Mouse (Mus musculus) layer of hippocampus, adult 8-10 months (tissue): ENCODE measurements at regions not wholly inside any gene's neighbourhood (a gene's known extent, or its start where the extent isn't known, plus 50 kb on each side); places are given as distances from the start of the nearest gene placed in this dataset.
A peak's percentile ranks its signal among the peaks of the same experiment; 100 is the strongest.
"Not testable (repeated sequence)": the region's sequence is repeated elsewhere in the genome, so short reads cannot be mapped to it uniquely, and the experiment has no call there.

ENCODE experiments used
- DNase-seq, 2 experiments: peaks; one replicate each; pipeline ENCODE4 v3.0.0; 2022; ENCODE audit warnings: low spot score in 2 of 2

GRCm38 (mm10) chr2:114723971-114724666, 69.4 kb upstream of the Dph6 start:
- DNase-seq, result no peak

- no peak for DNase-seq
Observed at GRCm38 (mm10) chr2:114727197-114727596, 72.4 kb upstream of the Dph6 start.

GRCm38 (mm10) chr2:114734861-114735569, 80.3 kb upstream of the Dph6 start:
- no peak for DNase-seq

GRCm38 (mm10) chr2:114739421-114740212, 84.9 kb upstream of the Dph6 start:
- DNase-seq, result no peak

- no peak for DNase-seq
Observed at GRCm38 (mm10) chr2:114763276-114763675, 108.5 kb upstream of the Dph6 start.

GRCm38 (mm10) chr2:114773723-114774122, 119.0 kb upstream of the Dph6 start:
- not testable (repeated sequence) for DNase-seq

- no peak for DNase-seq
Observed at GRCm38 (mm10) chr2:114774278-114774677, 119.5 kb upstream of the Dph6 start.

- no peak for DNase-seq
Observed at GRCm38 (mm10) chr2:114775532-114775931, 120.8 kb upstream of the Dph6 start.

- no peak for DNase-seq
Observed at GRCm38 (mm10) chr2:114776176-114776575, 121.4 kb upstream of the Dph6 start.

- DNase-seq, result no peak
Observed at GRCm38 (mm10) chr2:114782450-114782849, 127.7 kb upstream of the Dph6 start.

GRCm38 (mm10) chr2:114784191-114784590, 129.4 kb upstream of the Dph6 start:
- no peak for DNase-seq

- no peak for DNase-seq
Observed at GRCm38 (mm10) chr2:114788251-114788650, 133.5 kb upstream of the Dph6 start.

- no peak for DNase-seq
Observed at GRCm38 (mm10) chr2:114796630-114797290, 142.0 kb upstream of the Dph6 start.

- peak; percentile 34 to 39 for DNase-seq
Observed at GRCm38 (mm10) chr2:114797291-114797650, 142.5 kb upstream of the Dph6 start.

GRCm38 (mm10) chr2:114803241-114803640, 148.5 kb upstream of the Dph6 start:
- DNase-seq, result no peak

- no peak for DNase-seq
Observed at GRCm38 (mm10) chr2:114803928-114804327, 149.2 kb upstream of the Dph6 start.

GRCm38 (mm10) chr2:114805436-114806047, 150.8 kb upstream of the Dph6 start:
- no peak for DNase-seq

GRCm38 (mm10) chr2:114808046-114808445, 153.3 kb upstream of the Dph6 start:
- no peak for DNase-seq

- no peak for DNase-seq
Observed at GRCm38 (mm10) chr2:114812141-114812902, 157.6 kb upstream of the Dph6 start.

GRCm38 (mm10) chr2:114812903-114813290, 158.1 kb upstream of the Dph6 start:
- DNase-seq, result no peak

- DNase-seq, result no peak
Observed at GRCm38 (mm10) chr2:114822657-114823056, 167.9 kb upstream of the Dph6 start.
